In genomic region chr14:34102601-34103000, GRCm38 (mm10) we compare ENCODE assay signal across 37 mouse cellular contexts. TPM values are rescaled to one million over a fixed set of nuclear protein-coding genes. Genes with fewer than 3 reads are reported as not detected.
DNase-seq lines count a peak whose midpoint lies in the region; ATAC-seq and TF ChIP-seq lines count a peak whose summit lies in the region.
"Had no signal": no experiment of that assay in that cellular context is flagged by ENCODE, and none has a peak within 500 bp of the region (broad histone marks: within the 10 kb centered on the region; RNA-seq: fewer than 3 reads in every experiment).

TSS of gene A630023A22Rik (minus strand) at chr14:34102754.

- no peak for TF ChIP-seq CTCF in lung, postnatal 0 days (IDR thresholded peaks at IDR 0.05)
- no peak for TF ChIP-seq CTCF in hindbrain, postnatal 0 days (IDR thresholded peaks at IDR 0.05; ENCODE audit: low read depth)

- no peak within 1 kb of the TSS for H3K4me3 ChIP-seq in heart, embryonic 10.5 days
- H3K4me3 ChIP-seq in lung, postnatal 0 days (ENCODE audit: low read depth, low read length) = no peak within 1 kb of the TSS
- H3K4me3 ChIP-seq in hindbrain, postnatal 0 days (ENCODE audit: low read length) = no peak within 1 kb of the TSS
- H3K4me3 ChIP-seq: forebrain, embryonic 13.5 days; gastrocnemius, adult 2 months; heart, embryonic 12.5 days; hindbrain, embryonic 12.5 days; liver, embryonic 15.5 days had no signal

- no peaks in the 10 kb centered on the region for H3K27me3 ChIP-seq in heart, embryonic 10.5 days (ENCODE audit: insufficient read depth, poor library complexity, severe bottlenecking)
- H3K27me3 ChIP-seq in lung, postnatal 0 days (replicated peaks; ENCODE audit: insufficient read depth, low read length) = no peaks in the 10 kb centered on the region
- no peaks in the 10 kb centered on the region for H3K27me3 ChIP-seq in hindbrain, postnatal 0 days (ENCODE audit: insufficient read depth, low read length)
- H3K27me3 ChIP-seq: CH12.LX; forebrain, embryonic 13.5 days; heart, embryonic 12.5 days; hindbrain, embryonic 12.5 days; liver, embryonic 15.5 days had no signal

- peak; percentile 53 for DNase-seq in heart, embryonic 10.5 days (ENCODE audit: low spot score)
- no peak for DNase-seq in heart, postnatal 14 days
- DNase-seq in lung, postnatal 0 days (ENCODE audit: low spot score) = peak; percentile 64
- DNase-seq in lung, postnatal 10 days = no peak
- DNase-seq in adipocyte (ENCODE audit: low spot score) = peak; percentile 73
- DNase-seq in fibroblast of lung, adult 2 months (ENCODE audit: low read depth) = peak; percentile 59
- DNase-seq in hindbrain, postnatal 0 days (ENCODE audit: low spot score) = no peak
- no peak for DNase-seq in layer of hippocampus, adult 9-10 months (ENCODE audit: low spot score)
- DNase-seq: adrenal gland, postnatal 10 days; B cell, adult 2 months; cerebellum, adult 2 months; cerebellum, postnatal 25 days; gastrocnemius, adult 2 months; kidney, adult 2 months; kidney, postnatal 10 days; liver; lung, postnatal 14 days; right cerebral cortex, postnatal 25 days; spleen, adult 18-20 months; thymus, adult 2 months; thymus, postnatal 4 days had no signal

- no peak within 1 kb of the TSS for H3K4me2 ChIP-seq in lung, postnatal 0 days (replicated peaks; ENCODE audit: low read depth, low read length)
- no peak within 1 kb of the TSS for H3K4me2 ChIP-seq in hindbrain, postnatal 0 days (ENCODE audit: low read depth, low read length)
- H3K4me2 ChIP-seq: forebrain, embryonic 13.5 days; heart, embryonic 12.5 days; hindbrain, embryonic 12.5 days; liver, embryonic 15.5 days; midbrain, embryonic 11.5 days had no signal

- WGBS in heart, embryonic 10.5 days = 74% methylated on average over 5 of the region's 5 CpGs
- WGBS in lung, postnatal 0 days = 54% methylated on average over 5 of the region's 5 CpGs
- 79% methylated on average over 5 of the region's 5 CpGs for WGBS in hindbrain, postnatal 0 days

- no peaks in the 10 kb centered on the region for H3K36me3 ChIP-seq in heart, embryonic 10.5 days
- H3K36me3 ChIP-seq in lung, postnatal 0 days (ENCODE audit: insufficient read depth, low read length) = no peaks in the 10 kb centered on the region
- no peaks in the 10 kb centered on the region for H3K36me3 ChIP-seq in hindbrain, postnatal 0 days (ENCODE audit: insufficient read depth, low read length)
- H3K36me3 ChIP-seq: G1E; heart, embryonic 12.5 days; hindbrain, embryonic 12.5 days; liver, embryonic 15.5 days had no signal

- no peak for TF ChIP-seq EP300 in lung, postnatal 0 days (IDR thresholded peaks at IDR 0.05)

- intact Hi-C loops in heart, postnatal 14 days (cut with DNase I) = loop anchor here (5.0 kb wide), 1 partner anchor 145 kb away; no protein-coding TSS in a partner anchor

- no peaks in the 10 kb centered on the region for H3K9me3 ChIP-seq in heart, embryonic 10.5 days
- H3K9me3 ChIP-seq in lung, postnatal 0 days (ENCODE audit: low read length) = no peaks in the 10 kb centered on the region
- H3K9me3 ChIP-seq in hindbrain, postnatal 0 days (ENCODE audit: low read length) = no peaks in the 10 kb centered on the region
- H3K9me3 ChIP-seq: forebrain, embryonic 13.5 days; G1E; heart, embryonic 12.5 days; hindbrain, embryonic 12.5 days; liver, embryonic 15.5 days had no signal

- ATAC-seq in lung, postnatal 0 days = no peak
- no peak for ATAC-seq in hindbrain, postnatal 0 days
- ATAC-seq: activated CD4-positive, CD25-positive, alpha-beta regulatory T cell, adult 4 months; forebrain, embryonic 13.5 days had no signal

- no peak within 1 kb of the TSS for H3K27ac ChIP-seq in heart, embryonic 10.5 days
- no peak within 1 kb of the TSS for H3K27ac ChIP-seq in lung, postnatal 0 days (ENCODE audit: low read length)
- no peak within 1 kb of the TSS for H3K27ac ChIP-seq in hindbrain, postnatal 0 days
- H3K27ac ChIP-seq: forebrain, embryonic 13.5 days; gastrocnemius, adult 2 months; hindbrain, embryonic 12.5 days; liver, embryonic 15.5 days had no signal

- H3K4me1 ChIP-seq in heart, embryonic 10.5 days = peaks cover 16% of the 10 kb centered on the region
- H3K4me1 ChIP-seq in lung, postnatal 0 days (ENCODE audit: insufficient read depth, low read depth, low read length) = no peaks in the 10 kb centered on the region; the same call in 1 of the 2 replicates
- no peaks in the 10 kb centered on the region for H3K4me1 ChIP-seq in hindbrain, postnatal 0 days (ENCODE audit: insufficient read depth, low read length)
- H3K4me1 ChIP-seq: forebrain, embryonic 13.5 days; hindbrain, embryonic 12.5 days had no signal

- H3K9ac ChIP-seq in lung, postnatal 0 days (replicated peaks; ENCODE audit: low read depth) = no peak within 1 kb of the TSS
- H3K9ac ChIP-seq in hindbrain, postnatal 0 days (replicated peaks; ENCODE audit: low read length) = no peak within 1 kb of the TSS
- H3K9ac ChIP-seq: forebrain, embryonic 13.5 days; heart, embryonic 12.5 days; hindbrain, embryonic 12.5 days; liver, embryonic 15.5 days had no signal

RNA-seq across cellular contexts. Expression of gene A630023A22Rik, which starts in this region (rescaled TPM):
- not detected in 2 replicates for polyA plus RNA-seq in heart, embryonic 10.5 days (2016; fragmentation: Nextera tagmentation; extraction: Ambion mirVana)
- not detected for total RNA-seq in heart, postnatal 14 days (2021)
- 0.37 TPM in 1 of 2 replicates, not detected in the other for polyA plus RNA-seq in lung, postnatal 0 days (2015; fragmentation: Nextera tagmentation; extraction: Ambion mirVana)
- total RNA-seq in hindbrain, postnatal 0 days (2014; rRNA removed) = 2.2 TPM in 1 of 2 replicates, not detected in the other
- not detected in 2 replicates for polyA plus RNA-seq in hindbrain, postnatal 0 days (2015; fragmentation: Nextera tagmentation; extraction: Ambion mirVana)
- total RNA-seq: adrenal gland, postnatal 10 days; CH12.LX; gastrocnemius, adult 2 months; gastrocnemius, postnatal 4 days; heart, postnatal 25 days; layer of hippocampus, adult 18-20 months; layer of hippocampus, postnatal 25 days; left cerebral cortex, postnatal 10 days; megakaryocyte progenitor cell, adult 5-6 weeks had no signal
- polyA plus RNA-seq: activated CD4-positive, CD25-positive, alpha-beta regulatory T cell, adult 4 months; cerebellum, adult 2 months; forebrain, embryonic 13.5 days; frontal cortex, adult 2 months; G1E; heart, embryonic 12.5 days; hindbrain, embryonic 12.5 days; kidney, adult 2 months; liver, embryonic 15.5 days; midbrain, embryonic 11.5 days; neural tube, embryonic 11.5 days; thymus, adult 2 months had no signal

Comparison
In these comparisons a context has a peak if more than half of its experiments do, and no peak if none do; other contexts are left out.
1. Peak in DNase-seq in heart, embryonic 10.5 days; RNA of the gene not detected or under 1 TPM.
2. Peak in DNase-seq in lung, postnatal 0 days; RNA of the gene not detected or under 1 TPM.
3. DNase-seq: peak in adipocyte (single experiment) and fibroblast of lung, adult 2 months (single experiment); none in heart, postnatal 14 days (0 of 2), lung, postnatal 10 days (single experiment), hindbrain, postnatal 0 days (single experiment) and layer of hippocampus, adult 9-10 months (single experiment).